Mouse (Mus musculus): ENCODE data around the gene Pgpep1.
A peak's percentile ranks its signal among the peaks of the same experiment; 100 is the strongest.

The Pgpep1 gene

GRCm38 (mm10) chr8:70660273-70660725, at the start of gene Pgpep1:
Pgpep1 (minus strand) TSS chr8:70660388.
- DNase-seq: peak; percentile 43

DNA sequence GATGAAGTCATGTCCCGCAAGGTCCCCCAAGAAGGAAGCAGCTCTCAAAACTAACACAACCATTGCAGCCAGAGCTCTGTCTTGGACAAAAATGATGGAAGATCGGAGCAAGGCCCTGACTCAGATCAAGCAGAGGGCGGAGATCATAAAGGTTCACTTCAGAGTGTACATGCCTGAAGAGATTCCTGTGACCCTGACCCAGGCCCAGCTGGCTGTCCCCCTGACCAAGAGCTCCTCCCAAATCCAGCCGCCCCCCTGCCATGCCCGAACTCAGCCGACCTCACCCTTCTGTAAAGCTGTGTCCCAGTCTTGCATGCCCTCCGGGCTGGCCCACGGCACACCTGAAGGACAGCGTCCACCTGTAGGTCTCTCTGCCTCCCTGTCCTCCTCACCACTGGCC, 49.6 kb upstream of the Pgpep1 start:
- no peak for DNase-seq

DNA sequence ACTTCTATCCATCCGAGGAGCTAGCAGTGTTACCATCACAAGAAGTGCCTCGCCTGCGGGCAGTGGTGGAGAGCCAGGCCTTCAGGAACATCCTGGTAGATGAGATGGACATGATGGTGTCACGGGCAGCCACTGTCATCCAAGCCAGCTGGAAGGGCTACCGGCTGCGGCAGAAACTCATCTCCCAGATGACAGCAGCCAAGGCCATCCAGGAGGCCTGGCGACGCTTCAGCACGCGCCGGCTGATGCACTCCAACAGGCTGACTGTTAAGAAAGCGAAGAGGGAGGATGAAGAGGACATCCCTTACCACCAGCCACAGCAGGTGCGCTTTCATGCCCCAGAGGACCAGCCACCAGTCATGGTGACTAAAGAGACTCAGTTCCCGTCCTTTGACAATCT, 48.1 kb upstream of the Pgpep1 start:
- no peak for DNase-seq

GRCm38 (mm10) chr8:70703287-70703686, 43.1 kb upstream of the Pgpep1 start, which contains the start of gene Iqcn:
Iqcn (plus strand) TSS chr8:70703457.
- no peak for DNase-seq

DNA sequence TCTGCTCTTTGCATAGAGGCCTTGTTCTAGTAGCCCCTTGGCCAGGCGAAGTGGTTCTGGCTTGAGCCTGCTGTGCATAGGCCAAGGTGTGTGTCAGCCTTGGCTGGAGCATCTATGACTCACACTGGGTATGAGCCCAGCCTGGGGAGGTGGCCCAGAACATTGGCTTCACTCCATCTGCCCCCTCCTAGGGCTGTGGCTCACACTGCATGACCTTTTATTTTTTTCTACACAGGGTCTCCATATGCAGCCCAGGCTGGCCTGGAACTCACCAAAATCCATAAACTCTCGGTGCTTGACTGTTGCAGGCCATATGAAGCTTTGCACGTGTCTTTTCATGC, 42.6 kb upstream of the Pgpep1 start:
- DNase-seq: peak; percentile 73

DNA sequence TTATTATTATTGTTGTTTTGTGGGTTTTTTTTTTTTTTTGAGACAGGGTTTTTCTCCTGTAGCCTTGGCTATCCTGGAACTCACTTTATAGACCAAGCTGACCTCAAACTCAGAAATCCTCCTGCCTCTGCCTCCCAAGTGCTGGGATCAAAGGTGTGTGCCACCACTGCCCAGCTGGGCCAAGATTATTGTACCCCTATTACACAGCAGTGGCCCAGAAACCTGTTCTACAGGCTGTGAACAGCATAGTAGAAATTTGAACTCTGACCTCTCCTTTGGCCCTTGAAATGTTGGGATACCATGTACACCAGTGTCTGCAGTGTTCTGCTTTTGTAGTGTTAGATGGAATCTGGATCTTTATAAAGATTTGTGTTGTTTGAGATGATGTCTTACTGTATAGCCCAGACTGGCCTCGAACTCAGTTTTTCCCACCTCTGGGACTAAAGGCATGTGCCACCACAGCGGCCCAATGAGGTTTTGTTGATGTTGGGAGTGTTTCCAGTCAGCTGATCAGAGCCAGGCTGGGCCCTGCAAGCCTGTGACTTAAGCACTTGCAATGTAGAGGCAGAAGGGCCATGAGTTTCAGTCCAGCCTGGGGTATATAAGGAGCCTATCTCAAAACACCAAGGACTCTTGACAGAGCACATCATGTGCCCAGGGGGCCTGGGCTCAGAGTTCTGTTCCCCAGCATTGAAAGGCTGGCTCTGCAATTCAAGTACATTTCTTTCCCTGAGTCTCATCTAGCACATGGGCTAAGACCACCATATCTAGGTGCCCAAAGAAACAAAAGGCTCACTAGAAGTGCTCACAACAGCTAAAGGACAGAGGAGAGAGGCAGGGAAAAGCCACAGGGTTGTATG, 42.0 kb upstream of the Pgpep1 start:
- DNase-seq: no peak

DNA sequence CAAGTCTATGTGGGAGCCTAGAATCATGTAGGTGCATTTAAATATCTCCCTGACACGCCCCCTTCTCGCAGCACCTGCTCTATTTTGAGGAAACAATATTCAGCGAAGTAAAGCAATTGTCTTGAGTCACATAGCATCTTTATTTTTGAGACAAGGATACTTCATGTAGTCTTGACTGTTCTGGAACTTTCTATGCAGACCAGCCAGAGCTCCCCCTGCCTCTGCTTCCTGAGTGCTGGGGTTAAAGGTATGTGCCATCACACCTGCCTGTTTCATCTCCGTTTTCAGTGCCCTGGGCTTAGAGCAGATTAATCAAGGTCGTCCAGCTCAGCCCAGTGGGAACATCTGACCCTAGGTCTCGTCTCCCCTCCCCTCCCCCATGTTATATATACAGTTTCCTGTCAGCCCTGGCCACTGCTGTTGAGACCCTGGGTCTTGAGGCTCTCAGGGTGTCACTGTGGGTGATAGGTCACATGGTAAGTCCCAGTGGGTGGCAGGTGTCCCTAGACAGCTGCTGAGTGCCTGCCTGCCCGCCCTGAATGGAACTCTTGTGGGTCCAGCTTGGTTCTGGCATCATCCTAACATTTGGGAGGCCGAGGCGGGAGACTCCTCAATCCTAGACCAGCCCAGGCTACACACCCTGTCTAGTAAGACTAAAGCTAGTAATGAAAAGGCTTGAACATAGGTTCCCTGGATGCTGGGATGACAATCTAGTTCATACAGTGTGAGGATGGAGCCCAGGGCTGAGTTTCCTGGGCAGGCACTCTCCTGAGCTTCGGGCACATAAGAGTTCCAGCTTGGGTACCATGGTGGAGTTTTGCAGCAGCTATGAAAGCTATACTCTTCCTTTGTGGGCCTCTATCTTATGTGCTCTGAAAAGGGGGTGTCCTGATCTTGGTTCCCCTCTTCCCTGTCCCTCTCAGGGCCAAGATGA, 41.1 kb upstream of the Pgpep1 start:
- DNase-seq: no peak

DNA sequence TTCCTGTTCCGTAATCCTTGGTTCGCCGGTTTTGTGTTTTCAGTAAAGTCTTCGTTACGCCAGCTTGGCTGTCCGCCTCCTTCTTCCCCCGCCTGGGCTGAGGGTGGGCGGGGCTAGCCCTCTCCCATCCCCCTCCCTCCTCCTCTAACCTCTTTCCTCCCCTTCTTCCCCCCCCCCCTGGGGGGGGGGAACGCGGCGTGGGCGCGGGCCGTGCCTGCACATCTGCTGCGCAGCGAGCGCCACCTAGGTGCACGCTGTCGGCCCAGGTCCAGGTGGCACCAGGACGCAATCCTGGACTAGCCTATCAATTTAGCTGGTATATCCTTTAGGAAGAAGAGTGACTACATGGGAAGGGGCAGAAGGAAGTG, 40.4 kb upstream of the Pgpep1 start:
- peak; percentile 93 for DNase-seq

DNA sequence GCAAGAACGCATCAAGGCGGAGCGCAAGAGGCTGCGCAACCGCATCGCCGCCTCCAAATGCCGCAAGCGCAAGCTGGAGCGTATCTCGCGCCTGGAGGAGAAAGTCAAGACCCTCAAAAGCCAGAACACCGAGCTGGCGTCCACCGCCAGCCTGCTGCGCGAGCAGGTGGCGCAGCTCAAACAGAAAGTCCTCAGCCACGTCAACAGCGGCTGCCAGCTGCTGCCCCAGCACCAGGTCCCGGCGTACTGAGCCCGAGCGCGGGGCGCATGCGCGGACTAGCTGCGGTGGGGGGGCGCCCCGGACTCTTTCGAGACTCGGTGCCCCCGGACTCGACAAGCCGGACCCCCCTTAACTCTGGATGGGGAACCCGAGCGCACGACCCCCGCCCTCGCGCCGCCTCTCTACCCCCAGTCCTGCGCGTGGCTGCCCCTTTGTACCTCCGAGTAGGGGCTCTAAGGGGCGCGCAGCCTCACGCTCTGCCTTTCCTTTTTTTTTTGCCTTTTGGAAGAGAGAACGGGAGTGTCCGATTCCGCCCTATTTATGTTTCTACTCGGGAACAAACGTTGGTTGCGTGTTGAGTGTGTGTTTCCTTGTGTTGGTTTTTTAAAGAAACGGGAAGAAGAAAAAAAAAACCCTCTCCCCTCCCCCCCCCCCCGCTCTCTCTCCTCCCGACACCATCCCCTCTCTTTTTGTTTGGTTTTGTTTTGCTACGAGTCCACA, 39.8 kb upstream of the Pgpep1 start:
- DNase-seq: peak; percentile 83

- DNase-seq: no peak
Observed at GRCm38 (mm10) chr8:70699116-70699833, 39.1 kb upstream of the Pgpep1 start.

DNA sequence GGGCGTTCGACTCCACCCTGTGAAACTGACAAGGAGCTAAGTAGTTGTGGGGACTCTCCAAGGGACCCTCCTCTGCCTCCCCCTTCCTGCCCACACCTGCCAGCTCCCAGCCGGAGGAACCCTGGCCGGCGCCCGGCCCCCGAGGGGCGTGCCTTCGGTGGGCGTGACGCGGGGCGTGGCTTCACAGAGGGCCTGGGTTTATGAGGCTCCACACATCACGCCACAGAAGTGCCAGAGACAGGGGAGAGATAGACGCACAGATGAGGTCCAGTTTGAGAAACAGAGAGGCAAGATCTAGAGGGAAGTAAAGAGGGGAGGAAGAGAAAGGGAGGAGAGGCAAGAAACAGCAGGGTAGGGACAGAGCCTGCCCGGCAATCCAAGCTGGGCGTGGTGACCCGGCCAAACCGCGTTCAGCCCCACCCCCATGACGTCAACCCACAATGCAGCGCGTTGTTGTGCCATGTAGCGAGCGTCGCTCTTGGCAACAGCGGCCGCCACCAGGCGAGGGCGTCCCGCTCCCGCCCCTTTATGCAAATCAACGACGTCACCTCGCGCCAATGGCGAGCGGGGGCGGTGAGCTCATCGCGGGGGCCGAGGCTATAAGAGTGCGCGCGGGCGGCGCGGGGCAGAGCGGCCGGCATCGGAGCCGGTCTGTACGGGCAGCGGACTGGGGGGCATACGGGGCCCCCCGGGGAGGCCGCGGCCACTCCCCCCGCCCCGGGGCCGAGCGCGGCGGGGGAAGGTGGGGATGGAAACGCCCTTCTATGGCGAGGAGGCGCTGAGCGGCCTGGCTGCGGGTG, 38.3 kb upstream of the Pgpep1 start, which contains the start of gene Jund:
Gene Jund (plus strand): TSS at position 640 of the 800 bp plus-strand sequence.
- DNase-seq: peak; percentile 100

DNA sequence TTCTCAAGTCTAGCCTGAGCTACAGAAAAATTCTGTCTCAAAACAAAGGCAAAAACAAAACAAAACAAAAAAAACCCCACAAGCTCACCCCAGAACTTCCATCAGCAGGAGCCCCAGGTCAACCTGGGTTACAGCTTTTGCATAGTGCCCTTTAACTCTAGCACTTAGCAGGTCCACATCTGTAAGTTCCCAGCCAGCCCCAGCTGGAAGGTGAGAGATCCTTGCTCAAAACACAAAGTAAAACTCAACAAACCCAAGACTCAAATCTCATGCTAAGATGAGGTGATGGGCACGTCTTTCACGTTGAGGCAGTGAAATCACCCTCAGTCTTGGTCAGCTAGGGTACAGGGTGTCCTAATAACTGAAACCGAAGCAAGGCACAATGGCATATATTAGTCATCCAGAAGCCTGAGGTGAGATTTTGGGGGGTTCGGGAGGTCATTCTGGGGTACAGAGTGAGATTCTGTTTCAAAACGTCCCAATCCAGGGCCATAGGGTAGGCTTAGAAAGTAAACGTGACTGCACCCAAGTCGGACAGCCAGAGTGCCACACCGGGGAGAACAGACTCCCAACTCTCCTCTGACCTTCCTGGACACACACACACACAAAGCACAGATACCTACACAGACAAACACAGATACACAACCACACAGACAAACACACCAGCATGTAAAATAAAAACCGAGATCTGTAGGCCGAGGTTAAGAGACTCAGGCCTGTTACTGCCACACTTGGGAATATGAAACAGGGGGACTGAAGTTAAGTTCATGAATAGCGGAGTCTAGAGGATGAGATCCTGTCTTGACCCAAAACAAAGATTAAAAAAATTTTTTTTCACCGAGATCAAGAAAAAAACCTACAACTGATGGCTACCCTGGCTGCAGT, 37.4 kb upstream of the Pgpep1 start:
- DNase-seq: no peak

GRCm38 (mm10) chr8:70696946-70697345, 36.8 kb upstream of the Pgpep1 start:
- no peak for DNase-seq

DNA sequence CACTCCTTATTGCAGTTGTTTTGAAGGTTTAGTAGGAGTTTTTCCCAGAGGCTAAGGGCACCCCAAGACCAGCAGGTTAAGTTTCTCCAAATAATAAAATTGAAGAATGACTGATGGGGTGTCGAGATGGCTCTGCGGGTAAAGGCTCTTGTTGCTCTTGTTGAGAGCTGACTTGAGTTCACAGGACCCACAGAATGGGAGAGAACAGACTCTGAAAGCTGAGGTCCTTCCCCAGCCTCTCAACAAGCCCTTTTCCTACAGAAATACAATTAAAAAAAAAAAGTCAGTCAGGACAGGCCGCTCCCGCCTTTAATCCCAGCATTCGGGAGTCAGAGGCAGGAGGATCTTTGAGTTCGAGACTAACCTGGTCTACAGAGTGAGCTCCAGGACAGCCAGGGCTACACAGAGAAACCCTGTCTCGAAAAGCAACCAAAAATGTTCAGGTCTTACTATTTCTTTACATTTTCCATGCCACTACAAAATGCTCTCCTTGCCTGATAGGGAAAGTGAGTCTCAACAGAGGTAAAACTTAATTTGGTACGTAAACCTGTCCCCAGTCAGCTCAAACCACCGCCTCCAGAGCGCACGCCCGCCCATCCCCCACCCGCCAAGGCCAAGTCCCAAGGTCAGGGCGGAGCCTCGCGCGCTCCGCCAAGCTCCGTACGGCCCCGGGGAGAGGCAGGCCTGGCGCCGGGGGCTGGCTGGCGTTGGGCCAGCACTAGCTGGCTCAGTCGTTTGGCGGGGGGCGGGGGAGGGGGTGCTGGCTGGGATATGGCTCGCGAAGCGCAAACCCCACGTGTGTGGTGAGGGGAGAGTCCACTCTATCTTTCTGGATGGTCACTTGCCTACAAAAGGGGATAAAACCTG, 36.1 kb upstream of the Pgpep1 start:
- DNase-seq: peak; percentile 85

DNA sequence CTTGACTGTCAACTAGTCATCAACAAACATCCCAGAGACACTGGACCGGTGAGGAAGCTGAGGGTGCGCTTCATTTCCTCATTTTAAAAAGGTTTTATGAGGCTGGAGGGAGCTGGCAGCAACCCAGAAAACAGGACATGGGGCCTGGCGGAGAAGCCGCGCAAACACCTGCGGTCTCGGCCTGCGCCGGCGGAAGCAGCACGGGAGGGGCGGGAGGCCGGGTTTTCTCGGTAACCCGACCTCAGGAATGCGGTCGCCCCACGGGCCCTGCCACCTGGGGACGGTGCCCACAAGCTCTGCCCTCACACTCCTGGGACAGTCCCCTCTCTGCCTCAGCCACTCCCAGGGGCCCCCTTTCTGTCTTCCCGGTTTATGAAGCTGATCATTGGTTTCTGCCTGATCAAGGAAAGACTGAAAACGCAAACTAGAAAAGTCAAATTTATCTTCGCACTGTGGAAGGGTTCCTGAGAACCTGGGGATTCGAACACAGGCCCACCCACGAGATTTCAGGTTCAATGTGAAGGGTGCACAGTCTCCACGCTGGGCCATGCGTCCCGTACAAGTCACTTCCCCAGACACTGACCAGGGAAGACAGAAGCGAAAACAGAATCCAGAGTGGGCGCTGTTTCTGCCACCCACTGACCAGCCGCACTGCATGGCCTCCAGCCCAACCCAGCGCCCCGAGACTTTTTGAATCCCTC, 35.3 kb upstream of the Pgpep1 start:
- DNase-seq: peak; percentile 67

GRCm38 (mm10) chr8:70693636-70694035, 33.4 kb upstream of the Pgpep1 start:
- DNase-seq: no peak

GRCm38 (mm10) chr8:70691727-70692231, 31.6 kb upstream of the Pgpep1 start:
- no peak for DNase-seq

- DNase-seq: no peak
Observed at GRCm38 (mm10) chr8:70691230-70691629, 31.0 kb upstream of the Pgpep1 start.

All from lung, postnatal 14 days (tissue).